Mouse (Mus musculus) liver, postnatal 0 days (tissue): Measurements from ENCODE around the gene Gpx4.

Source experiments
- CTCF ChIP-seq: sonication (generic); IDR thresholded peaks from 2 replicates; pipeline ENCODE4 v1.5.1; 2016; ENCODE audit warnings: antibody characterized with exemption, low read depth
- EP300 ChIP-seq: IDR thresholded peaks from 2 replicates; pipeline ENCODE4 v1.6.1; 2016; ENCODE audit warnings: antibody characterized with exemption, low read depth, mild to moderate bottlenecking

DNA sequence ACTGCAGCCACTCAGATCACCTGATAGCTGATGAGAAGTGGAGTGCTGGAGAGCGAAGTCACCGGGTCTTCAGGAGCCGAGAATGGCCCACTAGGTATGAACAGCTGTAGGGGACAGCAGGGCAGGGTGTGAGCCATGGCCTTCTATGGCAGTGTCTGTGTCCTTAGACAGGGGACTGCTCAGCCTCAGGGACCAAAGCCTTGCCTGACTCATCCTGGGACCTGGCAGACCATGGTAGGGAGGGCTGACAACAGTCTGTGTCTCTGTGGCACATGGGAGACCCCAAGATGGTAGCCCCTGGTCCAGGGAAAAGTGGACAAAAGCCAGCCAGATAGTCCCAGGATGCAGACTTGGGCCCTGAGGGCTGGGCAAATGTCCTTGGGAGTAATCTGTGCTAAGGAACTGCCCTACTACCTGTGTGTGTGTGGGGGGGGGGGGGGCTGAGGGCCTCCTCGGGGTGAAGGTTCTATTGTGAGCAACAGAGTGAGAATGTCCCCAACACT is 23.0 kb downstream of the Gpx4 start:
- no peak for TF ChIP-seq CTCF
- no peak for TF ChIP-seq EP300
